In the genomic region with DNA sequence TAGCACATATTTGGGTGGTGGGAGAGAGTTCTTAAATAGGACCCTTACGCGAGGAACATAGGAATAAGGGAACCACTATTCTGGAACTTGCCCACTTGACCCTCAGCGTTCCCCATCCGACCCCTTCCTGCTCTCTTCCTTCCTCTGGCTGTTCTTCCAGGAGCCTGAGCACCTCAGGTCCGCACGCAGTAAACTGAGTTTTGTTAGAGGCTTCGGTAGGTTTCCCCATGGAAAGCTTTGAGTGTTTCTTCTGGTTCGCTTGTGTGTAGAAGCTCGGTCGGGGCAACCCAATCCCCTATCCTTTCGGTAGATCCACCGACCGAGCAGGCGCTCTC, we compare ENCODE assay signal across 9 mouse cellular contexts. TPM values are rescaled to one million over a fixed set of nuclear protein-coding genes. Genes with fewer than 3 reads are reported as not detected.
DNase-seq lines count a peak whose midpoint lies in the region; ATAC-seq and TF ChIP-seq lines count a peak whose summit lies in the region.
"Had no signal": no experiment of that assay in that cellular context is flagged by ENCODE, and none has a peak within 500 bp of the region (broad histone marks: within the 10 kb centered on the region; RNA-seq: fewer than 3 reads in every experiment).

No protein-coding gene starts in this region.

- no peaks in the 10 kb centered on the region for H3K79me2 ChIP-seq in heart, adult 2 months (replicated peaks; ENCODE audit: control insufficient read depth, insufficient read depth, low read length)

- peak overlapping the region; percentile 87 for H3K4me2 ChIP-seq in liver, embryonic 15.5 days

- intact Hi-C loops in heart, adult 2 months (cut with DNase I): loop anchor here (2.0 to 10.0 kb wide), 5 partner anchors 173 to 742 kb away; partner anchors contain the start of genes Bmi1 and Dnajc1

- no peaks in the 10 kb centered on the region for H3K9me3 ChIP-seq in liver, embryonic 15.5 days (replicated peaks)

- TF ChIP-seq POLR2A in heart, adult 2 months (IDR thresholded peaks at IDR 0.05; ENCODE audit: insufficient read depth, low read depth, low read length): no peak
- TF ChIP-seq POLR2A in thymus, adult 2 months (IDR thresholded peaks at IDR 0.05; ENCODE audit: control insufficient read depth, extremely low read depth, insufficient read depth, low read length, poor library complexity): no peak

- TF ChIP-seq EP300 in heart, adult 2 months (IDR thresholded peaks at IDR 0.05; ENCODE audit: insufficient read depth, low read depth, low read length): no peak

- H3K9ac ChIP-seq in heart, adult 2 months (ENCODE audit: low read depth, low read length): peak overlapping the region; percentile 58; the same call in 1 of the 2 replicates
- H3K9ac ChIP-seq in liver, embryonic 15.5 days: peak overlapping the region; percentile 43; the same call in 1 of the 2 replicates

- WGBS in heart, adult 2 months: 7% methylated on average over 14 of the region's 14 CpGs
- WGBS in thymus, adult 2 months: 6% methylated on average over 14 of the region's 14 CpGs
- WGBS in liver, embryonic 15.5 days (ENCODE audit: insufficient replicate concordance): 2% methylated on average over 14 of the region's 14 CpGs

- H3K36me3 ChIP-seq in heart, adult 2 months (ENCODE audit: control insufficient read depth, insufficient read depth, low read length): no peaks in the 10 kb centered on the region
- no peaks in the 10 kb centered on the region for H3K36me3 ChIP-seq in thymus, adult 2 months (ENCODE audit: control insufficient read depth, insufficient read depth, low read length)
- H3K36me3 ChIP-seq in liver, embryonic 15.5 days (replicated peaks): no peaks in the 10 kb centered on the region

- no peak for ATAC-seq in liver, embryonic 15.5 days (ENCODE audit: insufficient read depth)

- no peak for DNase-seq in heart, adult 2 months
- DNase-seq in heart, adult 11 months: no peak
- no peak for DNase-seq in thymus, adult 2 months
- DNase-seq in thymus, adult 18-20 months: no peak
- DNase-seq in adrenal gland, adult 2 months: no peak
- DNase-seq in left cerebral cortex, adult 11 months (ENCODE audit: low spot score): no peak
- DNase-seq in layer of hippocampus, postnatal 25 days (ENCODE audit: extremely low spot score in 1 of 2, low spot score in 1 of 2): no peak

- peak overlapping the region; percentile 83 for H3K4me3 ChIP-seq in heart, adult 2 months
- peak overlapping the region; percentile 44 for H3K4me3 ChIP-seq in thymus, adult 2 months (ENCODE audit: control insufficient read depth, insufficient read depth, low read length)
- peak overlapping the region; percentile 63 for H3K4me3 ChIP-seq in liver, embryonic 15.5 days (replicated peaks)

- peaks cover 1% of the 10 kb centered on the region; the same call in 1 of the 2 replicates for H3K4me1 ChIP-seq in heart, adult 2 months (ENCODE audit: control insufficient read depth, insufficient read depth, low read length)
- H3K4me1 ChIP-seq in thymus, adult 2 months (replicated peaks; ENCODE audit: control insufficient read depth, insufficient read depth, low read length): peaks cover 23% of the 10 kb centered on the region
- peaks cover 35% of the 10 kb centered on the region for H3K4me1 ChIP-seq in liver, embryonic 15.5 days (replicated peaks)

- 0 out of 2 replicates have a peak overlapping the region, but pooled peaks have one; percentile 5 for H3K27ac ChIP-seq in heart, adult 2 months
- no peak overlapping the region for H3K27ac ChIP-seq in thymus, adult 2 months (ENCODE audit: control insufficient read depth, insufficient read depth, low read length)
- no peak overlapping the region for H3K27ac ChIP-seq in liver, embryonic 15.5 days (replicated peaks)

- no peak for TF ChIP-seq CTCF in heart, adult 2 months (IDR thresholded peaks at IDR 0.05)
- TF ChIP-seq CTCF in thymus, adult 2 months (IDR thresholded peaks at IDR 0.05; ENCODE audit: borderline replicate concordance, control insufficient read depth, extremely low read depth, insufficient read depth, low read length, poor library complexity): no peak

- no peaks in the 10 kb centered on the region for H3K27me3 ChIP-seq in heart, adult 2 months (ENCODE audit: control insufficient read depth, insufficient read depth, low read length)
- H3K27me3 ChIP-seq in thymus, adult 2 months (ENCODE audit: control insufficient read depth, insufficient read depth, low read length): peaks cover 2% of the 10 kb centered on the region; the same call in 1 of the 2 replicates
- peaks cover 63% of the 10 kb centered on the region for H3K27me3 ChIP-seq in liver, embryonic 15.5 days

RNA-seq across cellular contexts. Expression of gene A930004D18Rik, which starts 11.8 kb away (rescaled TPM):
- 1 to 10 TPM; 3.4 to 4.5 TPM for total RNA-seq in heart, adult 2 months (2021)
- polyA plus RNA-seq in heart, adult 2 months (2012; rRNA removed): 2.2 and 3.9 TPM in 2 replicates
- polyA plus RNA-seq in thymus, adult 2 months (2012; rRNA removed): 0.37 and 0.75 TPM in 2 replicates
- 1.3 and 1.4 TPM in 2 replicates for polyA plus RNA-seq in liver, embryonic 15.5 days (2015; fragmentation: Nextera tagmentation; extraction: Ambion mirVana)
- 1 to 10 TPM in 1 of 2 experiments, under 1 TPM in 1; 0.92 to 3.3 TPM for total RNA-seq in adrenal gland, adult 2 months (2021)
- 0.42 and 0.70 TPM in 2 replicates for polyA plus RNA-seq in adrenal gland, adult 2 months (2012; rRNA removed)
- total RNA-seq in layer of hippocampus, postnatal 25 days (2021): 1 to 10 TPM; 2.7 to 3.3 TPM

RNA-seq across cellular contexts. Expression of gene Skida1, which starts 23.1 kb away (rescaled TPM):
- 1 to 10 TPM; 1.7 to 4.5 TPM for total RNA-seq in heart, adult 2 months (2021)
- 2.0 and 3.7 TPM in 2 replicates for polyA plus RNA-seq in heart, adult 2 months (2012; rRNA removed)
- 0.38 and 0.41 TPM in 2 replicates for polyA plus RNA-seq in thymus, adult 2 months (2012; rRNA removed)
- 0.37 and 0.47 TPM in 2 replicates for polyA plus RNA-seq in liver, embryonic 15.5 days (2015; fragmentation: Nextera tagmentation; extraction: Ambion mirVana)
- total RNA-seq in adrenal gland, adult 2 months (2021): 1 to 10 TPM; 2.3 to 3.8 TPM
- polyA plus RNA-seq in adrenal gland, adult 2 months (2012; rRNA removed): 1.8 and 3.1 TPM in 2 replicates
- 10 to 100 TPM; 14.6 to 17.0 TPM for total RNA-seq in layer of hippocampus, postnatal 25 days (2021)

RNA-seq across cellular contexts. Expression of gene H2al2a, which starts 29.0 kb away (rescaled TPM):
- not detected for total RNA-seq in heart, adult 2 months (2021)
- 0.51 TPM in 1 of 2 replicates, not detected in the other for polyA plus RNA-seq in heart, adult 2 months (2012; rRNA removed)
- polyA plus RNA-seq in thymus, adult 2 months (2012; rRNA removed): not detected in 2 replicates
- not detected in 2 replicates for polyA plus RNA-seq in liver, embryonic 15.5 days (2015; fragmentation: Nextera tagmentation; extraction: Ambion mirVana)
- not detected for total RNA-seq in adrenal gland, adult 2 months (2021)
- polyA plus RNA-seq in adrenal gland, adult 2 months (2012; rRNA removed): not detected in 2 replicates
- total RNA-seq in layer of hippocampus, postnatal 25 days (2021): not detected
- total RNA-seq: heart, postnatal 10 days had no signal

RNA-seq across cellular contexts. Expression of gene Mllt10, which starts 29.3 kb away (rescaled TPM):
- total RNA-seq in heart, adult 2 months (2021): 10 to 100 TPM; 32.5 to 32.8 TPM
- 20.6 and 23.3 TPM in 2 replicates for polyA plus RNA-seq in heart, adult 2 months (2012; rRNA removed)
- polyA plus RNA-seq in thymus, adult 2 months (2012; rRNA removed): 75.4 and 90.3 TPM in 2 replicates
- 26.2 and 27.9 TPM in 2 replicates for polyA plus RNA-seq in liver, embryonic 15.5 days (2015; fragmentation: Nextera tagmentation; extraction: Ambion mirVana)
- total RNA-seq in adrenal gland, adult 2 months (2021): 10 to 100 TPM; 42.8 to 44.6 TPM
- 22.6 and 23.2 TPM in 2 replicates for polyA plus RNA-seq in adrenal gland, adult 2 months (2012; rRNA removed)
- total RNA-seq in layer of hippocampus, postnatal 25 days (2021): 10 to 100 TPM; 53.0 to 58.9 TPM
